Mouse (Mus musculus): ENCODE results near the gene Jak3.

- TF ChIP-seq MAFK (IDR thresholded peaks at IDR 0.05; ENCODE audit: insufficient replicate concordance, low read length) (no peak), CTCF (conservative IDR thresholded peaks at IDR 0.05 in 1 of 2, IDR thresholded peaks at IDR 0.05 in 1 of 2; ENCODE audit: low read depth in 2 of 2, low read length in 2 of 2) (no peak), ZKSCAN1 (IDR thresholded peaks at IDR 0.05; ENCODE audit: borderline replicate concordance, low read depth, low read length) (no peak), CHD2 (IDR thresholded peaks at IDR 0.05; ENCODE audit: low read length) (no peak), NELFE (IDR thresholded peaks at IDR 0.05; ENCODE audit: low read depth, low read length) (no peak), ETS1 (conservative IDR thresholded peaks at IDR 0.05; ENCODE audit: low read depth, low read length) (no peak), E2F4 (IDR thresholded peaks at IDR 0.05; ENCODE audit: insufficient replicate concordance, low read depth, low read length) (no peak), CHD1 (IDR thresholded peaks at IDR 0.05; ENCODE audit: low read depth, low read length) (no peak)
These were observed 40.5 kb downstream of the Jak3 start for GRCm38 (mm10) chr8:71716561-71717053.
